Mouse (Mus musculus) brain, embryonic 18.5 days (tissue): Measurements from ENCODE around the gene Rpl23a.
"Not testable (repeated sequence)": the region's sequence is repeated elsewhere in the genome, so short reads cannot be mapped to it uniquely, and the experiment has no call there.

Source experiments
- DNase-seq: peaks from one replicate; pipeline ENCODE4 v3.0.0-alpha.2; 2012; ENCODE audit warnings: low read depth, low spot score

The Rpl23a gene

DNA sequence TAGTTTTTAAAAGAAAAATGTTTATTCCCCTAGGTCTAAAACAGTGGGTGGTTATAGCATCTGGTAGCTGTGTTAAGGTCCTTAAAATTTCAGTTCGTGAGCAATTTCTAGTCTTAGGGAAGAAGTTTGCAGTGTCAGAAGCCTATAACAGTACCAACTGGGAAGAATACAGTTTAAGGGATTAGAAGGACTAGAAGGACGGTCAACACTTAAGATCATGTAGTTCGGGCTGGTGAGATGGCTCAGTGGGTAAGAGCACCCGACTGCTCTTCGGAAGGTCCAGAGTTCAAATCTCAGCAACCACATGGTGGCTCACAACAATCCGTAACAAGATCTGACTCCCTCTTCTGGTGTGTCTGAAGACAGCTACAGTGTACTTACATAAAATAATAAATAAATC, 1.3 kb upstream of the Rpl23a start:
- not testable (repeated sequence) for DNase-seq

DNA sequence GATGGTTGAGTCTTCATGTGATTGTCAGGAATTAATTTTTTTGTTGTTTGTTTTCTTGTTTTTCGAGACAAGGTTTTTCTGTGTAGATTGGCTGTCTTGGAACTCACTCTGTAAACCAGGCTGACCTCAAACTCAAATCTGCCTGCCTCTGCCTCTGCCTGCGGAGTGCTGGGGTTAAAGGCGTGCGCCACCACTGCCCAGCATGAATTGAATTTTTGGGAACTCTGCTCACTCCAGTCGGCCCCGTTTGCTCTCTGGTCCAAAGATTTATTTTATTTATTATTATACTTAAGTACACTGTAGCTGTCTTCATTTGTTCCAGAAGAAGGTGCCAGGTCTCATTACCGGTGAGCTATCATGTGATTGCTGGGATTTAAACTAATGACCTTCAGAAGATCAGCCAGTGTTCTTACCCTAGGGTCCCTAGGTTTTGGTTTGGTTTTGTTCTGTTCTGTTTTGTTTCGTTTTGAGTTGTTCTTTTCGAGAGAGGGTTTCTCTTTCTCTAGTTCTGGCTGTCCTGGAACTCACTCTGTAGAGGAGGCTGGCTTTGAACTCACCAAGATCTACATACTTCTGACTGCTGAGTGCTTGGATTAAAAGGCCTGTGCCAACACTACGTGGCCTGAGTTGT, 615 bp upstream of the Rpl23a start:
- DNase-seq = no peak

DNA sequence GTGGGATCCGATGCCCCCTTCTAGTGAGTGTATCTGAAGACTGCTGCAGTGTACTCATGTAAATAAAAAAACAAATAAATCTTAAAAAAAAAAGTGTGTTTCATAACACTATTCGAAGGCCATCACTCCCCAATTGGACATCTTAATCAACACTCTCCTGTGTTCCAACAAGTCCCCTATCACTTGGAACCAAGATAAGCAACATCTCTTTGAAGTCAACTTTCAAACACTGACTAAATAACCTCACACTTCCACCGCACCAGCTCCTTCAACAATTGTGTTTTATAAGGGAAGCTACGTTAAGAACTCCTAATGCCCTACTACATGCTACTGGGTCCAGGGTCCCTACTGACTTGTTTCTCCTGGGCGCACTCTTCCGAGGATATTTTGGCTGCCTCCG, 934 bp downstream of the Rpl23a start:
- DNase-seq = no peak

DNA sequence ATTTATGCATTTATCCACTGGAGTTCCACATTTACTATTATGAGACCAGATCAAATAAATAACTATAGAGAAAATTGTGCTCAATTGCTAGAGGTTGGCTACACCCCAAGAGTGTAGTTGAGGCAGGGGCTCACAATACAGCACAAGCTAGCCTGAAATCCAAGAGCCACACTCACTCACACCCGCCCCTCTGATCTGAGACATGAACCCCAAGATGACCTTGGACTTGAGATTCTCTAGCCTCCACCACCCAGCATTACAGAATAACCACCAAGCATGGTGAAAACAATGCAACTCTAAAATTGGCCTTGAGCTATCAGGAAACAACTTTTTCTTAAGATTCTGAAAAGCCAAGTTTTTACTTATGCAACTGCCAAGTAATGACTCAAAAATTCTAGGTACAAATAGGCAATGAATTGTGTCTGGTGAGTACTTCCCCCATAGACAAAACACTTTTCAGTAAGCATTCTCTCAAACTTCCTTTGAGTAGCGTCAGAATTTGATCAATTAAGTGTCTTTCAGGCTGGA, 1.5 kb downstream of the Rpl23a start:
- DNase-seq = no peak

DNA sequence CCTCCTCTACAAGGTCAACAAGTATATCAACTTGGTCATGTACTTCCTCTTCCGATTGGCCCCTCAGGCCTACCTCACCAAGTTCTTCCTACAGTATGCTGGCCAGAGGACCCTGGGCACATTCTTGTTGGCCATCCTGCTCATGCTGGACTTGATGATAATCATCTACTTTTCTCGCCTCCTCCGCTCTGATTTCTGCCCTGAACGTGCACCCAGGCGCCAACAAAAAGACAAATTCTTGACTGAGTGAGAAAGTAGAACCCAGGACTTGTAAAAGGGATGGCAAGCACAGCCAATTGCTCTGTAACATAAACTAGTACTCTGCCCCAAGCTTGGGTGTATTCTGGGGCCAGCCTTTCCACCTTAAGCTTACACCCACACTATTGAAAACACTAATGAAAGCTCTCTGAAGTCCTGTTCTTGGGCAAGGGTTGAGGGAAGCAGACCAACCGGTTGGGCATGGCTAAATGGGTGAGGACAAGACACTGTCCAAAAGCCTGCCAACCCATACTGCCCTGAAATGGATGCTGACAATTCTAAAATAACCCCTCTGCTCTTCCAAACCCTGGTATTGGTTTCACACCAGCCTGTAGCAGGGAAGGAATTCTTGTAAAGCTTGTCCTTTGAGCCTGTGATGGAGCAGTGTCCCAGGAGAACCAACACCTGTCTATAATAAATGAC, 3.2 kb downstream of the Rpl23a start:
- DNase-seq = no peak

DNA sequence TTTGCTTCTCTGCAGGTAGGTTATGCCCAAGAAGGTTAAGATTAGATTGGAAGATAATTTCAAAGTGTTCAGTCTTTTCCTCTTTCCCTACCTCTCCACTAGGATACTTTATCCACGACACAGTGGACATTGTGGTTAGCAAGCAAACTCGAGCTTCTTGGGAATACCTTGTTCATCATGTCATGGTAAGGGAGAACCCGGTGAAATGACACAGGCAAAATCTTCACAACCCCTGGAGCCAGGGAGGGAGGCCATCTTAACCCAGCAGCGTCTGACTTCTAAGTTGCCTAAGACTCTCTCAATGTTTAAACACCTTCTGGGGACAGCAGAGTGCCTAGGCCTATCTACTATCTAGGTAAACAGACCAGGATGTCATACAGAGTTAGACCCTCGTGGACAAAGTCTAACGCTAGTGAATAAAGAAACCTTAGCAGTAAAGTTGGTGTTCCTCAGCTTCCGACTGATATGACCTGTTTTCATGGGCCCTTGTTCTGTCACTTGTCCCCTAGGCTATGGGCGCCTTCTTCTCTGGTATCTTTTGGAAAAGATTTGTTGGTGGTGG, 3.9 kb downstream of the Rpl23a start:
- DNase-seq = no peak

DNA sequence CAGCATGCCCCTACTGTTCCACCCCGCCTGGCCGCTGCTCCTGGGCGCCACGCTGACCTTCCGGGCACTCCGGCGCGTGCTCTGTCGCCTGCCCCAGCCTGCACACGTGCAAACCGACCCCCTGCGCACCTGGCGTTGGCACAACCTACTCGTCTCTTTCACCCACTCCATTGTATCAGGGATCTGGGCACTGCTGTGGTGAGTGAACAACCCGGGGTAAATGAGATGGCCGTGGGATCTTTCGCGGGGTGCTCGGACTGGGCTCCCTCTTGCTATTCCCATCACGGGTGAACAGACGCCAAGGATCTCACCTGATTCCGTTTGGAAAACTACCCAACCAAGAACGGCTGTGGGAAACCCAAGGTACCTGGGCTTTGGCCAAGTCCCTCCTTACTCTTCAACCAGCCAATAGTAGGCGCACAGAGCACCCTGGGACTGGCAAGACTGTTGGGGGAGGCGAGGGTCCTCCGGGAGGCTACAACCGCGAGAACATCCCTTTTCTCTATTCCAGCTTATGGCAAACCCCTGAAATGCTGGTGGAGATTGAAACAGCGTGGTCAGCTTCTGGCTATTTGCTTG, 4.4 kb downstream of the Rpl23a start:
- no peak for DNase-seq

DNA sequence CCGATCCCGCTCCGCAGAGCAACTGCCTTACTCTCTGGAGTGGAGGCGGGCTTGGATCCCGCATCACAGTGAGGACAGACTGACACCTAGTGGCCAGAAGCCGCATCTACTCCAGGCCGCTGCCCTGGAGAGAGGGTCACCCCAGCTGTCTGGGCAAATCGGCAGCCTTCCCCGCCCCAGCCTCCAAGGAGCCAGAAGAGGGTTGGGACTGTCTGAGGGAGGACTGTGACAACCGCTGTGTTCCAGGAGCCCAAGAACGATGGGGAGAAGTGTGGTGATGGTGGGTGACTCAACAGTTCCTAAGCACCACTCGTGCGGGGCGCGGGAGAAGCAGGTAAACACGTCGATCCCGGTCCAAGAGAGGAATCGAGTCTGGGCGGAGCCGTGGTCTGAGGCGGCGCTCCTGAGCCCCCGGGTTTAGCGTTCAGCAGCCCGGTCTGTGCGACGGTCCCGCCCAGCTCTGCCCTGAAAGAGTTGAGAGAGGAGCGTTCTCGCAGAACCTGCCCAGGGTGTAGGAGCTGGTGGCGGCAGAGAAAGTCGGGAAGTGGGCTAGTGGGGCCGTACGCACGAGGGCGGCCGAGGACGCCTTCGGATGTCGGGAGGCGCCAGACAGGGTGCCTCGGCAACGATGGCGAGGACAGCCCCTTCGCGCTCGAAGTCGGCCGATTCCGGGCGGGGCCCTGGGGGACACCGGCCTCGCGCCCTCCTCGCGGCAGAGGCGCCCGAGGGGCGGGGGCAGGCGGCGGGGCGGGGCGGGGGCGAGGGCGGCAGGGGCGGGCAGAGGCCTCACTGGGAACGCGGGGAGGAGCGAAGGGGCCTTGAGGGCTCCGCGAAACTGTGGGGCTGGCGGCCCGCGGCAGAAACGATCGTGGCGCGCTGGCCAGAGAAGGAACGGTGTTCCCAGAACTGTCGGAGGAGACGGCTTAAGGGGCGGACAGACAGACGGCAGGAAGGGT, 5.2 kb downstream of the Rpl23a start:
- no peak for DNase-seq

DNA sequence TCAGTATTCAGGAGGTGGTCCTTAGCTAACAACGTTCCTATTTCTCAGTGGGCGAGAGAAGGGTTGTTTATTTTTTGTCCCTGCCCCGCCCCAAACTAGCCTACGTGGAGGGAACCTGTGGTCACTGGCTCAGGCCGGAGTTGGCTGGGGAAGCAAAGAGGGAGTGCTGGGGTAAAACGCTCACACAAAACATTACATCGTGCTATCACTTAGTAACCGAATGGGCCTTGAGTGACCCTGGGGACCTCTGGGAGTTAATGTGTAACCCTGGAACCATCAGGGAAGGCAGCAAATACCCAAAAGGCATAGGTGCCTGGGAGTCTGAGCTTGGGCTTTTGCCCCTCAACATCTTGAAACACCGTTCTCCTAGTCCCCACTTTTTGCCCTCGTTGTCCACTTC, 5.9 kb downstream of the Rpl23a start:
- no peak for DNase-seq

DNA sequence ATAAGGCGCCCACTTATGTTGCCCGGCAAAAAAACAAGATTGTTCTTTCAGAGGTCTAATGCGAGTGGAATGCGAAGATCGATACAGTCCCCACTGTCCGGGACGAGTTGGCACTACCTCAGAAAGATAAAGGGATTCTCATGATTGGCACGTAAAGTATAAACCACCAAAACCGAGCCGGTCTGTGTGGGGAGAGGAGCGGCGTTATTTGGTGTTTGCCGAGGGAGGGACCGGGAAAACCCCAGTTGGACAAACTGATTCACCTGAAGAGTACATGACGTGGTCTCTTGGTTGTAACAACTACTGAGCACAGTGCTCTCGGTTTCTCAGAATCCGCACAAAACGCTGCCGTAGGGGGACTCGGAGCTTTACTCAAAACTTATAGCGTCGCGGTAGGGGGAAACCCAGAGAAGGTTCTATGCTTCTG, 6.5 kb downstream of the Rpl23a start:
- DNase-seq = no peak

DNA sequence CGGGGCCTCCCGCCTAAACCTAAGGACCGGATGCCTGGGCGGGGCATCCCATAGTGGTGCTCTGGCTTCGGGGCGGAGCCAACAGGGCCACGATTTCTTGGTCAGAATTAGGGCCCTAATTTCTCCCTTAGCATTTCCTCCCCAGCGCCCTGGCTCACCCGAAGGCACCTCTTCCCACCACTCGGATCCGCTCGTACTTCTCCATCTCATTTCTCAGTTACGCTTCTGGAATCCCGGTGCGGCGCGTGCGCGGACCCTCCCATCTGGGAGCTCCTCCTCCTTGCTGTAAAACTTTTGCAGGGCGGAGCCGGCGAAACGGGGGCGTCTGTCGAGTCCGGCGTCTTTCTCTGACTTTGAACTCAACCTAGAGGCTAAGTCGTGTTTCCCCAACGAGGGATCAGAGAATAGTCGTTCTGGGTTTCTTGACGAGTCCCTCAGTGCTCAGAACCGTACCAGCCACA, 7.0 kb downstream of the Rpl23a start, which contains the start of the genes Nek8 and Tlcd1:
Nek8 (minus strand) TSS at position 274 of the 461 bp plus-strand sequence.
Tlcd1 (plus strand) TSS at position 310 of the 461 bp plus-strand sequence.
- DNase-seq = no peak

DNA sequence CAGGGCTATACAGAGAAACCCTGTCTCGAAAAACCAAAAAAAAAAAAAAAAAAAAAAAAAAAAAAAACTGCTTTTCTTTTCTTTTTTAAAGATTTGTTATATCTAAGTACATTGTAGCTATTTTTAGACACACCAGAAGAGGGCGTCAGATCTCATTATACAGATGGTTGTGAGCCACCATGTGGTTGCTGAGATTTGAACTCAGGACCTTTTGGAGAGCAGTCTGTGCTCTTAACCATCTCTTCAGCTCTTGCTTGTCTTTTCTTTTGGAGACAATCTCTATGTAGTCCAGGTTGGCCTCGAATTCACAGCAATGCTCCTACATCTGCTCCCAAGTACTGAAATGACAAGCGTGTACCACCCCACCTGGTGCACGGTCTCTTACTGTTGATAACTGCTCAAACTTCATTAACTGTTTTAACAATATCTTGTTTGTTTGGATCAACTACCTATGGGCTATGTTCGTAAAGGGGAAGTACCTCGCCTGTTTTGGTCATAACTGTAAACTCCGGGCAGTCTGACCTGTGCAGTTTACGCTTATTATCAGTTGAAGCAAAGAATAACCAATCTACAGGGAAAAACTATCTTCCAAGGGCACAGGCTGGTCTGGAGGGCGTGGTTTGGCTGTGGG, 7.5 kb downstream of the Rpl23a start:
- no peak for DNase-seq

DNA sequence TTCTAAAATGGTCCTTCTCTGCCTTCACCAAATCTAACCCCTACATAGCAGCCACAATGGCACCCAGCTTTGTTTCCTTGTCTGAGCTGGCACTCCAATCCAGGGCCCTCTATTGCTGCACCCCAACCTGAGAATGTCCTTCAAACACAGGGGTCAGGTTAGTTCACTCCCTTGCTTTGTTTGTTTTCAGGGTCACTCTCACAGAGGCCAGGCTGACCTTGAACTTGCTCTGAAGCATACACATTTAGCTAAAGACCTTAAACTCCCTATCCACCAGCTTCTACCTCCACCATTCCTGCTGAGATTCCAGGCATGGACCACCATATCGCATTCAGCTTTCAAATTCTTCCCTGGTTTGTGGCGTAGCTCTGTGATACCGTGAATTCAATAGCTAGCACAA, 8.9 kb downstream of the Rpl23a start:
- DNase-seq = no peak

DNA sequence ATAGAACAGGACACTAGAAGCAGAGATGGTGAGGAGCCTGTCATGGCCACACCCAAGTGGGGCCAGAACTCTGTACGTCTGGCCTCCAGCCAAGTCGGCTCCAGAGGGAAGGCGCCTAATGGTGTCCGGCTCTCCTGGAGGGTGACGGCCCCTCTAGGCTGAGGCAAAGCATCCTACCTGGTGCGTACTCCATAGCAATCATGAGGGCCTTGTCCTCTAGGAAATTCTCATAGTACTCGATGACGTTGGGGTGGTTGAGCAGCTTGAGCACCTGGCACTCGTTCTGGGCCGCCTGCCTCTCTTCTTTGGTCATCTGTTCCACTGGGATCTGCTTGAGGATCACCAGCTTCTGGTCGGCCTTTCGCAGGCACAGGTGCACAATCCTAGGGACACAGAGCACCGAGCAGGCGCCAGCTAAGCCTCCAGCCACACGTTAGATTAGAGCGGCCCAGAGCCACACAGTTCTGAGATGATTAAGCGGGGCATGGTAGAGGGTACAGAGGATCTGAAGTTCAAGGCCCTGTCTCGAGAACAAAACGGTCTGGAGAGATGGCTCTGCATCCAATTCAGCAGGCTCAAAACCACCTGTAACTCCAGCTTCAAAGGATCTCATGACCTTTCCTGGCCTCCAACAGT, 10.5 kb downstream of the Rpl23a start:
- DNase-seq = no peak

DNA sequence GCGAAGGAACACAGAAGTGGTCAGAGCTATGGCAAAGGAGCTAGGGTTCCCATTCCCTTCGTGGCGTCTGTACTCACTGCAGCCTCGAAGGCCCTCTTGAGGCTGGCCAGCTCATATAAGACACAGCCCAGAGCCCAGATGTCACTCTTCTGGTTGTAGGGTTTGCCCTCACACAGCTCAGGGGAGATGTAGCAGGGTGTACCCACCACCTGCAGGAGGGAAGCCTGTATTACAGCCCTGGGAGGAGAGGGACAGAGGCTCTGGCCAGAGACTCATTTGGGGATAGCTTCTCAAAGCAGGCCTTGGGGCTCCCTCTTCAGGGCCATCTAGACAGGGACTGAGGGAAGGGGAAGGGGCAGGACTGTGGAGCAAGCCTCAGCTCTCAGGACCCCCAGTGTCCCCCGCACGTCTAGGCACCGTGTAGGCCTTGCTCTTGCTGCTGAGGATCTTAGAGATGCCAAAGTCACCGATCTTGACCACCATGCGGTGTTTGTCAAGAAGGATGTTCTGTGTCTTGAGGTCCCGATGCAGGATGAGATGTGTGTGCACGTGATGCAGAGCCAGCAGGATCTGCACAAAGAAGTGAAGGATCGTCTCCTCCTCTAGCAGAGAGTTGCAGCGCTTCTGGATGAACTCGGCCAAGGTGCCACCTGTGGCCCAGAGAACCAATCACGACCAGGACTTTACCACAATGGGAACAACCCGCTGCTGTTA, 11.2 kb downstream of the Rpl23a start:
- no peak for DNase-seq

DNA sequence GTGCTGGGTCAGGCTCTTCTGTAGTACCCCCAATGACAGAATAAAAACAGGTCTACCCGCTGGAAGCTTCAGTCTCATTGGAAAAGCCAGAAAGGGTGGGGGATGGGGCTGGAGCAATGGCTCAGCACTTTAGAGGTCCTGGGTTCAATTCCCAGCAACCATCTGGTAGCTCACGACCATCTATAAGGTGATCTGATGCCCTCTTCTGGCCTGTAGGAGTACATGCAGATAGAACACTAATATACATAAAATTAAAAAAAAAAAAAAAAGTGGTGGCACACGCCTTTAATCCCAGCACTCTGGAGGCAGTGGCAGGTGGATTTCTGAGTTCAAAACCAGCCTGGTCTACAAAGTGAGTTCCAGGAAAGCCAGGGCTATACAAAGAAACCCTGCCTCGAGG, 12.1 kb downstream of the Rpl23a start:
- no peak for DNase-seq

DNA sequence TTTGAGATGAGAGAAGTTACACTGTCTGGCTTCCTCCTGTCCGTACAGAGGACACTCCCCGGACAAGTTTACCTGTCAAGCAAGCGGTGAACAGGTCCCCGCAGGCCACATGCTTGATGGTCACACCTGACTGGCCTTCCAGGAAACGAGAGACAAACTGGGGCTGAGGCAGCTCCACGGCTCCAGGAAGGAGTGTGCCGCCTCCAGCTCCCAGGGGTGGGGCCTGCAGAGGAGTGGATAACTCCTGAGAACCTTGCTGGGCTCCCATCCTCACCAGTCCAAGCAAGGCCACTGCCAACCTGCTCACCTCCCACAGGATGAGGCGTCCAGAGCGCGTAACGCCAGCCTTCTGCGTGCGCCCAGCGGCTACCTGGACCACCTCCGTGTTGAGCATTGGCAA, 13.1 kb downstream of the Rpl23a start:
- no peak for DNase-seq

DNA sequence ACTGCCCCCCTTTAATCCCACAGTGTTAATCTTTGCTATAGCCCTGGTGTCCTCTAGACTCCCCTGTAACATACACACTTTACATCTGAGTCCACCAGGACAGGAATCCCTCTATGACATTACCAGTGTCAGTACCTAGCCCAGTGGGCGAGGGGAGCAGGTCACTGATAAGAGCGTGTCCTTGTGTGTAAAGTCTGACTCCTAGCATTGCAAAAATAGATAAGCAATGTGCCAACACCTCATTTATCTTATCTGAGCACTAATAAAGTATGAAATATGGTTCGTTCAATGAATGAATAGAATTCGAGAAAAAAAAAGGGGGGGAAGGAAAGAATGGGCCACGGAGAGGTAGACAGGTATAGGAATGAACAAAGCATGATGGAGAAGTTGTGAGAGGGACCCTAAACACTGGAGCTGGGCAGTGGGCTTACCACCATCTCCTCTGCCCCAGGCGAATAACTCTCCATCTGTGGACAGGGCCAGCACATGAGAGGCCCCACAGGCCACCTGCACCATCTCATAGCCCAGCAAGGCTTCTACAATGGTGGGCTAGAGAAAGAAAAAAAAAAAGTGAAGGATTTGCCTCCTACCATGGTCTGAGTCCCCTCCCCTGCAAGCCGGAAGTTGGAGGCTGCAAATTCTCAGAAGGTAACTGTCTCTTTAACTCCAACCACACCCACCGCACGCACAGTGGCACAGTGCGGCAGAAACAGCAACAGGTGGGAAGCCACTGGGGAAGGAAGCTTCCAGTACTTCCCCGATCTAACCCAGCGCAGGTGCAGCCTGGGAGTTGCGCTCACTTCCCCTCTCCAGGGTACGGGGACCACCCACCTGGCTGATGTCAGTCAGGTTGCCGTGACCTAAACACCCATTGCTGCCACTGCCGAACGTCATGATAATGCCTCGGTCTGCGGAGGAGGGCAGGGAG, 14.6 kb downstream of the Rpl23a start:
- no peak for DNase-seq
